Mouse (Mus musculus) urinary bladder, postnatal 36 days (tissue): Measurements from ENCODE around the gene Sh3pxd2a.

ENCODE experiments used
- DNase-seq, 2 experiments: peaks; one replicate each; pipeline ENCODE4 v3.0.0; 2022; ENCODE audit warnings: low spot score in 2 of 2, mixed read lengths in 1 of 2

The Sh3pxd2a gene

DNA sequence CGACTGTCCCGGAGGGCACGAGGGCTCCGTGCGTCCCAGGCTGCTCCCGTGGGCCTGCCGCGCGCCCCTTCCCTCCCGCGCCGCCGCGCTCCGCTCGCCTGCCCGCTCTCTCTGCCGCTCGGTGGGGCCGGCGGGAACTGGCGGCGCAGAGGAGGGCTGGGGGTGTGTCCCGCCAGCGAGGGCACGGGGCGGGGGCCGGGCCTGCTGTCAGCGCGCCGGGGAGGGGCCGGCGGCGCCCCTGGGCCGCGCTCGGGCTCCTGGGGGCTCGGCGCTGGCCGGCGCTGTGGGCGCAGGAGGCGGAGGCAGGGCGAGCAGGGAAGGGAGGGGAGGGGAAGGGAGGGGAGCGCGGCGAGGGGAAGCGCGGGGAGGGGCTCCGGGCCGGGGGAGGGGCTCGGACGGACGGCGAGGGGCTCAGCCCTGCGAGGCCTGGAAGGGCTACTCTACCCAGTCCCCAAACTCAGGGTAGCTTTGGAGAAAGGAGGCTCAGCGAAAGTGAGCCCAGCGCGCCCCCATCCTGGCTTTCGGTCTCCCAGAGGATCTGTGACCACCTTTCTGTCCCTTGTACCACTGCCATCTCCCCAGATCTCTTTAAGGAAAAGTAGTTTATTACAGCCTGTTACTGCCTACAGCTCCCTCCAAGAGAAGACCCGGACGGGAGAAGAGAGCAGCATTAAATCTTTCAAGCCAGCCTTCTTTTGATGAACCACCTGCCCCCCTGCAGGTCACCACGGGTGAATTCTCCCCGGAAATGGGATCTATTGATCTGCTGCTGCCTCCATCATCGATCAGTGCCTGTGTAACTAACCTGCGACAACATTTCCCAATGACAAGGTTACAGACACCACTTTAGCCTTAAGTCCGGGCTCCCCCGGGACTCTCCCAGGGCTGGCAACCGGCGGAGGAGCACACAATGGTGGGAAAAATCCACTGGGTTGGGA lies at the start of gene Sh3pxd2a:
TSS of gene Sh3pxd2a (minus strand) at position 98 of the 938 bp plus-strand sequence.
- DNase-seq: no peak

GRCm38 (mm10) chr19:47513618-47513897 lies 49.4 kb upstream of the Sh3pxd2a start:
- no peak for DNase-seq

DNA sequence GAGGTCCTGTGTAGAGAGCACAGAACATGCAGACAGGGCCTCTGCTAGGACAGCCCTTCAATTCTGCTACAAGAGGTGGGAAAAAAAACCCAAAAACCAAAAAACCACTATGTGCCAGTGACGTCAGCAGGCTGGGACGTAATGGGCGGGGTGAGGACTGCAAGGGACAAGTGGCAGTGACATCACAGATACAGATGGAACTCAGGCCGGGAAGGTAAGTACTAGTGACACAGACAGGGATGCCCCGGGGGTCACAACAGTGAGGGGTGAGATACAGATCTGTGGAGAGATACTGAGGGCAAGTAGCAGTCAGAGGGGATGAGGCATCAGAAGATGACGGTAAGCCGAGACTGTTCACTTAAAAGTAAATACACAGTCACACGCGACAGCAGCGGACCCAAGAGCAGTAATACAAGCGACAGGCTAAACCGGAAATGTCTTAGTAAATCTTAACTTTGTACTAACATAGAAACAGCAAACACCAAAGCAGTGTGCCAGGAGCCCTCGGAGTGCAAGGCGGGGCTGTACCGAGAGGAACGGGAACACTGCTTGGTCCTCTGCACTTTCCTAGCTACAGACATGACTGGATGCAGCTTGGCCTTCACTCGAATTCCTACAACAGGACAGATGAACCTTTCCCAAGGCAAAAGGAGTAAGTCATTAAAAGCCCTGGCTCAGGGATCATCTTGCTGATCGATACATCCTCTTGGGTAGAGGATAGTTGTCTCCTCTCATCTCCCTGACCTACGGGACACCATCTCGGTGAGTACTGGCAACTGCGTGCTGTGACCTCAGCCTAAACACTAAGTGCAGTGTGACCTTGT lies 48.8 kb upstream of the Sh3pxd2a start:
- DNase-seq: peak in 1 of 2 experiments; percentile 48

DNA sequence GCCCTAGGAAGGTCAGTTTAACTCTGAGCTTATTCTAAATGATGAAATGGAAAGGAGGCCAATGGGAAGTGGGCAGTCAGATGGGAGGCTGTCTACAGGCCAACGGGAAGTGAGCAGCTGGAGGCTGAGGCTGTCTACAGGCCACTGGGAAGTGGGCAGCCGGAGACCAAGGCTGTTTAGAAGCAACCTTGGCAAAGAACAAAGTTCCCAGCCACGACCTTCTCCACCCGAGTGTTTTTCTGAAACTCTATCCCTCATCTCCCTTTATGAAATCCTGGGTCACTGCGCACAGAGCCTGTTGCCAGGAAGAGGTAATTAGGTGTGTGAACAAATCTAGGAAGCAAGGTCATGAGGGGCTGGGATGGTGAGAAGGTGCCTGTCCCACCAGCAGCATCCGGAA lies 47.8 kb upstream of the Sh3pxd2a start:
- no peak for DNase-seq

DNA sequence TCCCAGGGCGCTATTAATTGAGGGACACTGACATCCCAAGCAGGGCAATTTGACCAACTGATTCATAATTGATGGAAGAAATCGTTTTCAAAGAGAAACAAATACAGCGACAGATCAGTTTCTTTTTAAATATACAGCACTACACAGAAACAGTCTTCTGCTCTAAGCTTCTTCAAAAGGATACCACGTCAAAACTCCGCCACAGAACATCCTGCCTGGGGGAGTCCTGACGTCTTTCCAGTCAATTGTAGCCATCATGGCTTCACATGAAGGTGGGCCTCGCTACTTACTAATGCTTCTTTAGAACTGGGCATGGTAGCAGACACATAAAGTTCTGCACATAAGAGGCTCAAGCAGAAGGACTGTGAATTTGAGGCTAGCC lies 47.1 kb upstream of the Sh3pxd2a start:
- DNase-seq: no peak

DNA sequence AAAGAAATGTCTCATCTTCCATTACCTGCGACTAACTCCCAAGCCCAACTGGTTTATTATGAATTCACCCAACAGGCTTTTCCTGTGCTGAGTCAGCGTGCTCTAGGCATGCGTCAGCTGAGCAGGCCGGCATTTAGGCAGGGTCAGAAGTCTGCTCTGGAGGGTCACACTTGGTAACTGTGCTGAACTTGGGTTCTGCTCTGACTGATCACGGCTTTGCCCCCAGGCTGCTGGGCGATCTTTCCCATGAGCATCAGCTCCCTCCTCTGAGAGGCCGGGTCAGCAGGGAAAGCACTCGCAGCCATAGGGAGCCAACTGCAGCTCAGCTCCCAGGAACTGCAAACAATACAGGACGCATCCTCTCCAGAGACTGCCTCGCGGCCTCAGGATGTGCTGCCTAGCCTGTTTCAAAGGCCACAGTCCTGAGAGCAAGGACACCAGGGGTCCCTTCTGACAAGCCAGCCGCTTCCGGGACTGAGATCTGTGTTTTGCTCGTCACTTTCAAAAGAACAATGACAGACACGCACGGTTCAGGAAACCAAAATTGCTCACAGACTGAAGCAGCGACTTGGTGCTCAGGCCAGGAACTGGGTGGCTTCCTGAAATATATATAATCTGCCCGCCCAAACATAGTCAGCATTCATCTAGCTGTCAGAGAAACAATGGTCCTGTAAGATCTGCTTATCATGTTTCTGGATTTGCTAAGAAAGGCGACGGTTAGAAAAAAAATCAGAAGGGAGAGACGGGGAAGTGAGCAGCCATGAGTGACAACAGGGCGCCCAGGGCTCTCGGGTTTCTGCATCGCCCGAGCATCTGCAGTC lies 46.5 kb upstream of the Sh3pxd2a start:
- DNase-seq: peak; percentile 30 to 32

DNA sequence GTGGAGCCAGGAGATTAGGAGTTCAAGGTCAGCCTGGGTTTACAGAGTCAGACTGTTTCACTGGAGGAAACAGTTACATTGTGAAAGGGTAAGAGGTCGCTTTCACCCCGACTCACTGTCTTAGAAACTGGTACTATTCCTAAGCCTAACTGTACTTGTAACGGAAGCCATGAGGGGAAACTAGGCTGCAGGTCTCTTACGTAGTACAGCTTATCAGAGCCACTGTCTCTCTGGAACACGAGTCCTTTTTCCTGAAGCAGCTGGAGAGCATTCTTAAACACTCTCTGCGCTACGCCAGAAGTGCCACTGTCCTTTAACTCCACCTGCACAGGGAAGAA lies 45.9 kb upstream of the Sh3pxd2a start:
- no peak for DNase-seq

GRCm38 (mm10) chr19:47508771-47509281 lies 44.6 kb upstream of the Sh3pxd2a start:
- DNase-seq: peak; percentile 63 to 71

DNA sequence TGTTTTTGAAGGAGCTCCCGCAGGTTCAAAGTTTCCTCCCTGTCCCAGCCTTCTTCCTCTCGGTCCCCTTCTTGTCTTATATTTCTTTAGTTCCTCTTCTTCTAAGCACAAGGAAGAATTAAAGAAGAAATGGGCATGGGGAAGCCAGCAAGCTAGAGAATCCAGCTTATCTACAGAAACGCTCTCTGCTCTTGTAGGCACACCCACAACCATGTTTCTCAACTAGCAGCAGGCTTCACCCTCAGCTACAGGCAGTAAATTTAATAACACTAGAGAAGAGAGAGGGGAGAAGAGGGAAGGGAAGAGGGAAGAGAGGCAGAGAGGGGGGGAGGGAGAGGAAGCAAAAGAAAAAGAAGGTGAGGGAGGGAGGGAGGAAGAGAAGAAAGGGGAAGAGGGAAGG lies 44.0 kb upstream of the Sh3pxd2a start:
- DNase-seq: no peak

- peak; percentile 59 to 62 for DNase-seq
These were observed 43.2 kb upstream of the Sh3pxd2a start for GRCm38 (mm10) chr19:47507128-47508121.

GRCm38 (mm10) chr19:47503625-47504024 lies 39.4 kb upstream of the Sh3pxd2a start:
- no peak for DNase-seq

- no peak for DNase-seq
These were observed 38.4 kb upstream of the Sh3pxd2a start for GRCm38 (mm10) chr19:47502563-47502962.

GRCm38 (mm10) chr19:47500389-47501011 lies 36.3 kb upstream of the Sh3pxd2a start:
- DNase-seq: no peak

DNA sequence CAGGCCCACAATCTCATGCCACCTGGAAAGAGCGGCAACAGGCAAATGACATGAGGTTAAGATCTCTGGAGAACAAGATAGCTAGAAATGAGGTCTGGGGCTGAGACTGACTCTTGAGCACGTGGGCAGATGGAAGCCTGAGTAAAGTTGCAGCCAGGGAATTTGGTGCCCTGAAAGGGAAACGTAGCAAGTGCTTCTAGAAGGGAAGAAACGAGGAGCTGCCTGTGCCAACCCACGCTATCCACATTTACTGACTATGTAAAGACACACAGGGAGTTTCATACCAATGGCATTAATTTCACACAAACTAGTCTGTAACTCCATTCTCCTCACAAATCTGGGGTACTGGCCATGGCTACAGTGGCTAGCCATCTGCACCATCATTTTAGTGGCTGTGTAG lies 35.6 kb upstream of the Sh3pxd2a start:
- no peak for DNase-seq

- no peak for DNase-seq
These were observed 34.7 kb upstream of the Sh3pxd2a start for GRCm38 (mm10) chr19:47498942-47499341.

GRCm38 (mm10) chr19:47497736-47498135 lies 33.5 kb upstream of the Sh3pxd2a start:
- no peak for DNase-seq

GRCm38 (mm10) chr19:47497313-47497712 lies 33.1 kb upstream of the Sh3pxd2a start:
- DNase-seq: no peak

DNA sequence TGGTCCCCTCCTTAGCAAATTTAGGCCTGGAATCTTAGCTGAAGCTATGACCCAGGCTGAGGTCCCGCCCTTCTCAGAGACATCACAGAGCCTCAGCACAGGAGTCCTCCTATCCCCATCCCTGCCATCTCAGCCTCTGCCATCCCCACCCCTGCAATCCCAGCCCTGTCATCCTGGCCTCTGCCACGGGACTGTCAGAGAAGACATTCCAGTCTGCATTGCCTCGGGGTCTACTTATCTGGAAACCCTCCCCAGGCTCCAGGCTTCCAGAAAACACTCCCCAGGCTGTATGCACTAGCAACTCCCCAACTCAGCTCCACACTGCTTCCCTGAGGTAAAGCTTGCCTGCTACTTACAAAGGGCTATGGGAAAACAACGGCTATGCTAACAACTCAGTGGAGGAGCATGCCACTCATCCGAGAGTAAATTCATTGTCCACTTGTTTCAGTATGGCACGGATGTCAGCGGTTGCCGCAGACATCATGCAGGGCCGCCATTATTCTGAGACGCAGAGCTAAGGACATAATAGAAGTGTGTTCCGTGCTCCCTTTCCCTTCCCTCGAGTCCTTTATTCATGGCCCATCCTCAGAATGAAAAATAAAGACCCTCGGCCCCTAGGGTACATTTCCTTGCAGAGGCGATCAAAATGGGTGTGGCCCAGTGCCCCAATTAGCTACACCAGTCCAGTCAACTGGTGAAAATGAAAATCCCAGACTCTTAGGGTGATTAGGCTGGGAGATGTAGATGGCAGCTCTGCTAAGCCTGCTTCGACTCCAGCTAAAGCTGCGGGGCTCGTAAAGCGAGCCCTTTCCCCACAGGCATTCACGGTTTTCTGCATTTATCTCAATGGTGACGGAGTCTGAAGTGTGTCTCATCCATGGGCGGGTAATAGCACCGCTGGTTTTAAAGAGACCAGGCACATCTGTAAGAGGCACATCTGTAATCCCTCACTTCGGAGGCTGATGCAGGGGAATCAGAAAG lies 29.1 kb upstream of the Sh3pxd2a start:
- no peak for DNase-seq

- DNase-seq: no peak
These were observed 28.2 kb upstream of the Sh3pxd2a start for GRCm38 (mm10) chr19:47492422-47492821.
